Mouse (Mus musculus) adrenal gland, postnatal 10 days (tissue): ENCODE measurements around the gene Zfp683. TPM values are rescaled to one million over a fixed set of nuclear protein-coding genes. Genes with fewer than 3 reads are reported as not detected.

Experiments
- DNase-seq: peaks from one replicate; pipeline ENCODE4 v3.0.0; 2021; ENCODE audit warnings: mixed read lengths
- long read RNA-seq, 2 experiments: library from polyadenylated mRNA; stranded (forward); transcript quantifications; one replicate each; pipeline ENCODE4 v2.0.0; 2021
- total RNA-seq, 2 experiments: library from RNA; stranded (reverse); gene quantifications; 2 replicates each; pipeline ENCODE4 v1.2.3; 2021

Zfp683 gene
- total RNA-seq = under 1 TPM in 1 of 2 experiments, not detected in 1; 0.24 TPM
- long read RNA-seq, experiment 1 = 0 reads
- long read RNA-seq, experiment 2 = 0 reads

DNA sequence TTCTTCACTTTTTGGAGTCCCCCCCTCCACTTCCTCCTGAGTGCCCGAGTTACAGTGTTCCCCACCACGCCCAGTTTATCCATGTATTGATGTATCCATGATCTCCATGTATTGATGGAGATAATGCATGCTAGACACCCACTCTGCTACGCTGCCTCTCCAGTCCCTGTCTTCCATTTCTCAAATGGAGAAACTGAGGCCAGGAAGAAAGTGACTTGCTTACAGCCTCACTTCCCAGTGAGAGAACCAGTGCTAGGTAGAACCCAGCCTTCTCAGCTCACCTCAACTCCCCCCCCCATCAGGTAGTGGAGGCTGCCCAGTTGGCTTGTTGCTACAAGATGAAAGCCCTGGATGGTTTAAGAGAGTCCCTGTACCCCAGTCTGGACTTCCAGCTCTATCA lies at the start of gene Zfp683:
Gene Zfp683 (plus strand): TSS at position 301 of the 400 bp plus-strand sequence.
- DNase-seq = no peak

DNA sequence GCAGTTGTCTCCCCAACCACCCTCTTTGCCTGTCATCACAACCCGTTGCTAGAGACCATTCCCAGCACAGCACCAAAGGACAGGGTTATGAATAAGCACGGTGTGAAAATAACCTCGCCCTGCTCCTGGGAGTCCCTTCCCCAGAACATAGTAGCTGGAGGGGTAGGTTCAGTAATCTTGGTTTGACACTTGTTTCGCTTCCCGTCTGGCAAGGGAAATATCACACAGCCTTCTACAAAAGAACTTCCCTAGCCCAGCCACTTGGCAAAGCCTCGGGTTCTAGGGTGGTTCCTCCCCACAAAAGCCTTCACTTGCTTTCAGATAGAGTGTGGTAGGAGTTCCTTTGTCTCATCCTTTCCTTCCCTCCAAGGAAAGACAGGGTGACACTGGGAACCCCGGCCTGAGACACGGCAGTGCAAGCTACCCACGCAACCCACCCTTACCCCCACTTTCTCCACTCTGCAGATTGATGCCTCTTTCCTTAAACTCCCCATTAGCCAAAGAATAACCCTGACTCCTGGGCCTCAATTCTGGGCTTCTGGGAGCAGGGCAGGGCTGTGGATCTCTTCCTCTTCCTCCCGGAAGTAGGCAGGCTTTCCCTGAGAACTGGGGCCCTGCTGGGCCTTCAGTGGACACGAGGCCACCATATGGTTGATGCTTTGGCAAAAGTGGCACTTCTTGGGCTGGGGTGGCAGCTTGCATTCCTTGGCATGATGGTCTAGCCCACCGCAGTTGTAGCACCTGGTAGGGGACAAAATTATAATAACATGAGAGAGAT lies 47.9 kb upstream of the Zfp683 start:
- no peak for DNase-seq

GRCm38 (mm10) chr4:134006845-134007244 lies 46.8 kb upstream of the Zfp683 start:
- DNase-seq = no peak

DNA sequence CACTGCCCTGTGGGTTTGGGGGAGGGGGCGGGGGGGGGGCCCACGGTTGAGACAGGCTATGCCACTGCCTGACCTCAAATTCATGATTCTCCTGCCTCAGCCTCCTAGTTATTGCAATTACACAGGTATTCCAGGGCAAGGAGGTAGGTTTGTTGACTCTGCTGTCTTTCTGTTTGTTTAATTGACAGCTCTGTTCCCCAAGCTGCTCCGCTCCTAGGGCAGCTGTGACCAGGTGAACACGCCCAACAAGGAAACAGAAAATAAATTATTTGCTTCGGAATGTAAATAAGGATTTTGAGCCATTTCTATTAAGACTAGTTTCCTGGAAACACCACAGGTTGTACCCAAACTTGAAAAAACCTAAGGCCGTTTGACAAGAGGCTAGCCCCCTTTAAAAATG lies 43.9 kb upstream of the Zfp683 start:
- DNase-seq = no peak

GRCm38 (mm10) chr4:134011450-134012414 lies 41.9 kb upstream of the Zfp683 start:
- DNase-seq = no peak

DNA sequence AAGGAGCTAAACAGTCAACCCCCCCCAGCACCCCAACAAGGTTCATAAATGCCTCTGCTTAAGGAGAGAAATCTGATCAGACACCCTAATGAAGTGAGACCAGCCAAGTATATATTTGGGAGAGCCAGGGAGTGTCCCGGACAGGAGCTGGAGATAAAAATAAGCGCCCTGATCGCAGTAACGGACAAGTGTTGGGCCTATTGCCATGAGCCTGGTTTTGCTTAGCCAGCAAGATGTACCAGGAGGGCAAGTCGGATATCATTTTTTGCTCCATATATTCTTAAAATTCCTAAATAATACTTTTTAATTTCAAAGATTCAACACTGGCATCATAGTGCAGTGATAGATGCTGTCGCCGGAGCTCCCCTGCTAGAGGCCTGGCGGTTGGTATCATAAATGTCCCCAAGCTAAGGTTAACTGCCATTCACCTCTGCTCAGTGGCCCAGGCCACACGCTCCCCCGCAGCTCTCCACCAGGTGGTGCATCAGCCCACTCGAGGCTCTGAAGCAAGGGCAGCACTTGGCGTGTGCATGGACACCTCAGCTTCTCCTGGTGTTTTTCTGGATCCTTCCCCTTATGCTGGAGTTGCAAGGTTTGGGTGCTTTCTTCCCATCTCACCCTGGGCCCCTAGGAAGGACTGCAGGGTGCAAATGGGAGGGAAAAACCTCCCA lies 40.6 kb upstream of the Zfp683 start:
- DNase-seq = no peak

DNA sequence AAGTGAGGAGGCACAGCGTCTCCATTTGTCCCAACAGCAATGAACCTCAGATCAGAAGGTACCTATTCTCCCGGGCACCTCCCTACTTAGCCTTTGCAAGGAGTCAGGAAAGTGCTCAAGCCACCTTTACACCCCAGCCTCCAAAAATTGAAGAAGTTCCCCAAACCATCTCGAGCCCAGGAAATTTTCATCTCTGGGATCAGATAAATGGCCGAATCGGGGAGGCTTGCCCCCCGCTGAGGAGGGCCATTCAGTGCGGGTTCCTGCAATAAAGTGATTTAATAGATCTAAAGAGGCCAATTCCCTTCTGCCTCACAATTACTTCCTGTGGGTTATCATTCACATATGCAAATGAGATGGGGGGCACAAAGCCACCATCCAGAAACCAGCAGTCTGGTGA lies 37.4 kb upstream of the Zfp683 start:
- DNase-seq = no peak

DNA sequence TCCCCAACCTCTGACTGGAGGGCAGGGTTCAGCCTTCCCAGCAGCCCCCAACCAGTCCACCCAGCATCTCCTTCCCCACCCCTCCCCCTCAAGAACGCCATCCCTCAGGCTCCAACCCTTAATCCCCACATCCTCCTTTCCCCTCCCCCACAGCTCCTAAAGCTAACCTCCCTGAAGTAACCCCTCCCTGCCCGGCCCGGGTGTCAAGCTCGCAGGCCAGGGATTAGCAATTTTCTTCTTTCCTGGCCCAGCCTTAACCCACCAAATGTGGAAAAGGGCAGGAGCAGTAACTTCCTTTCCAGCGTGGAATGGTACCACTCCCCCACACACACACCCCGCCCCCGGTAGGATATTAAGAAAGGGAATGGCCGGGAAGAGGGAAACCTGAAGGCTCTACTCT lies 36.9 kb upstream of the Zfp683 start:
- DNase-seq = no peak

- no peak for DNase-seq
Measured at GRCm38 (mm10) chr4:134017201-134017865, 36.3 kb upstream of the Zfp683 start.

GRCm38 (mm10) chr4:134018038-134018778 lies 35.4 kb upstream of the Zfp683 start:
- no peak for DNase-seq

DNA sequence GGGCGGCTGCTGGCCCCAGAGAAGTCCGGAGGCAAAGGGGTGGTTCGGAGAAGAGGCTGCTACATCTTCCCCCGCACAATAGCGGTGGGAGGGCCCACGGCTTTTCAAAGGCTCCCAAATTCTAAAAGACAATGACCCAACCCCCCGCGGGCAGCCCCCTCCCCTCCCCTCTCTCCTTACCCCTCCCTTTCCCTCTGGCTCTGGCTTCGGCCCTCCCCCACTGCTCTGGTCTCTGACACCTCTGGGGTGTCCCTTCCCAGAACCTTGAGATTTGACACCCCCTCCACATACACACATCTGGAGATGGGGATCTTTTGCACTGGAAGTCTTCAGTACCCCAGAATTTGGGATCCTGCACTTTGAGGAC lies 34.9 kb upstream of the Zfp683 start, which contains the start of gene Lin28a:
Gene Lin28a (minus strand): TSS at position 63 of the 367 bp plus-strand sequence.
- DNase-seq = no peak

- no peak for DNase-seq
Measured at GRCm38 (mm10) chr4:134019210-134019609, 34.4 kb upstream of the Zfp683 start.

DNA sequence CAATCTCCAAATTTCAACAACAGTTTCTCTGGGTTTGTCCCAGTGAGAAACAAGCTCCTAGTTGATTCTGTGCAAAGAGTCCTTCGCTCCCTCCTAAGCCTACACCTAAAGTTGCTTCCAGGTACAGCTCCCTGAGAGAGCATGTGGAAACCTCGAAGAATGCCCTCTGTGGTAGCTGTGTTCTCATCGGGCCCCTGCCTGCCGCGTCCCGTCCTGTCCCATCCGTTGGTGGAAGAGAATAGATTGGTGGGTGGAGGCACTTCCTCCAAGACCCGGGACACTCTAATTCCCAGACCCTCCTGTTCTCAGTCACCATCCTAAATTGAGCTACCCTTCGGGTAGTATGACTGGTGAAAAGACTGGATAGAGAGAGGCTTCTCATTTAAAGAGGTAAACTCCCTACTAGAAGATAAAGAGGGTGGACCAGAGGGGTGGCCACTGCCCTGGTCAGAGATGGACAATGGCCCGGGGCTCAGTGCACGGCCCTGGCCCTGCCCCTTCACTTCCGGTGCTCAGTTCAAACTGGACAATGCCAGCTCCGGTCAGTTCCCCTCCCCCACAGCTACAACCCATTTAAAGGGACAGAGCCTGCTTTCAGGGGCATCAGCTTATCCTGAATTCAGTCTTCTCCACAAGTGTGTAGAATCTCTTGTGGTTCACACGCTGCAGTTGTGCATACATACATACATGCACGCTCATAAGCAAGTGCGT lies 33.8 kb upstream of the Zfp683 start:
- no peak for DNase-seq

DNA sequence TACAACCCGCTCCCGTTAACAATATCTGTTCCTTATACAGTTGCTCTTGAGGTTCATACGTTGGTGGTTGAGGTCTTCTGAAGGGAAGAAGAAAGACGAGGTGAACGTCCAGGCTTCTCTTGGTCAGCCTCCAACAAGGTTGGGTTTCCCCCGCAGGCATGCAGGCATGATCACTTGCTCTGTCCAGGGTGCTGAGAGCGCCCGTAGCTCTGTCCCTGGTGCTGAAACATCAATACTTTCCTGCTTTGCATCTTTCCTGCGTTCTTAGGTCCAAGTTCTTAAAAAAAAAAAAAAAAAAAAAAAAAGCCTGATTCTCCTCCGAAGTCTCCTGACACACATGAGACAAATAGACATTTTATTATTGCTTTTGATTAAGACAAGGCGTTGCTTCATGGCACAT lies 33.0 kb upstream of the Zfp683 start:
- peak; percentile 91 for DNase-seq

- DNase-seq = no peak
Measured at GRCm38 (mm10) chr4:134025802-134026201, 27.8 kb upstream of the Zfp683 start.

- peak; percentile 86 for DNase-seq
Measured at GRCm38 (mm10) chr4:134035953-134036352, 17.7 kb upstream of the Zfp683 start.

DNA sequence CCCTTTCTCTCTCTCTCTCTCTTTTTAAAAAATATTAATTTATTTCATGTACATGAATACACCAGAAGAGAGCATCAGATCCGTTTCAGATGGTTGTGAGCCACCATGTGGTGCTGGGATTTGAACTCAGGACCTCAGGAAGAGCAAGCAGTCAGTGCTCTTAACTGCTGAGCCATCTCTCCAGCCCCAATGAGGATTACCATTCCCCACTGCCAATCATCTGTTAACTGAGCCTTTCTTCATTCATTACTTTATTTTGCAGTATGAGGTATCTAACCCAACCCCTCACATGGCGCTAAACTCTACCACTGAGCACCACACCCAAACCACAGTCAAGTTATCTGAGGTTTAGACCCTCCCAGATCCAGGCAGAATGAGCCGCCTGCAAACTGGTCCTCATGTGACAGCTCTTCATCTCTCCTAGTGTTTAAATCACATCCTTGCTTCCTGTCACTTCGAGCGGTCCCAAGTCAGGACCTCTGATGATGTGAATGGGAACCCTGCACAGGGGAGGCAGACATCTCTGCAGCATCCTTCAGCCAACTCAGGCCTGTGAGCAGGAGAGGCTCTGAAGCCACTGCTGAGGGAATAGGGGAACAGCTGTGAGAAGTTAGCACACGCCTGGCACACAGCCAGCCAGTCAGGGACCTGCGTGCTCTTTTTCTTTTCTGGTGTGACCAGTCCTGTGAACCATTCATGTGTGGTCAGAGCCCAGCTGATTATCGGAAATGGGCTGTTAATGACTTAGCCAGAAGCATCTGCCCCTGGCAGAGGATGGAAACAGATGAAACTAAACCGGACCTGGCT lies 12.1 kb upstream of the Zfp683 start:
- peak; percentile 32 for DNase-seq

DNA sequence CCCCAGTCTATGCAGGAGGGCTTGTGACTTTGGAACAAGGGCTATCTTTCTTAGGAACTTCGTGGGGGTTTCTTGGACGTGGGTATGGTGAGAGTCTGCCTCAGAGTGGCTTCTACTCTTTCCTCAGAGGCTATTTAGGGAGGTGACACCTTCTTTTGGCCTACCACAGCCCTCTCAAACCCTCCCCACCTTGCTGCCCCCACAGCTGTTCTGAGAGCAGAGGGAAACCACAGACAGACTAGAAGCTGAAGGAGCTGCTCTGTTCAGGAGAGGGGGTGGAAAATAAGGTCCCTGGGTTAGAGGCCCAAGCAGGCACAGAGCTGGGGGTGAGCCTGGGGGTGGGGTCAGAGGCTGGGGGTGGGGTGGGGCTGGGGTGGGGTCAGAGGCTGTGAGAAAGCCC lies 10.6 kb upstream of the Zfp683 start:
- no peak for DNase-seq

GRCm38 (mm10) chr4:134047648-134048047 lies 6.0 kb upstream of the Zfp683 start:
- no peak for DNase-seq

DNA sequence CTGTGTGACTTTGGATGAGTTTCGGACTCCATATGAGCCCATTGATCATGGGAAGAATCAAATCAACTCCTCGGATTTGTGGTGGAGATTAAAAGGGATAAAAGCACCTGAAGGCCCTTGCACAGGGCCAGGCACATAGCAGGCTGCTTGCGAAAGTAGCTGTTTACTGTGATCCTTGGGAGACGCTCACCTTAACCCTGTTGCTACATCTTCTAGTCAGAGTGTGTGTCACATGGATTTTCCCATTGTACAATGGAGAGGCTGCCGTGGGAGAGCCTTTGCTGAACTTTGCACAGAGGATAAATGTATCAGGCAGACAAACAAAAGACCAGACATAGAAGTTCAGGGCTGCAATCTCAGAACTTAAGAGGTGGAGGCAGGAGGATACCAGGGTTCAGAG lies 1.7 kb upstream of the Zfp683 start:
- DNase-seq = no peak
